Mouse (Mus musculus): ENCODE measurements around the gene Adam19. TPM values are rescaled to one million over a fixed set of nuclear protein-coding genes. Genes with fewer than 3 reads are reported as not detected.

Gene Adam19
- polyA plus RNA-seq, 1 experiment, result 51.6 TPM

- TF ChIP-seq EP300 (IDR thresholded peaks at IDR 0.05; ENCODE audit: insufficient read depth, low read depth, low read length) (no peak), CTCF (IDR thresholded peaks at IDR 0.05; ENCODE audit: low read depth, low read length) (no peak), POLR2A (IDR thresholded peaks at IDR 0.05; ENCODE audit: insufficient read depth, low read length) (no peak)
- H3K4me3 ChIP-seq (ENCODE audit: low read depth, low read length), result no peak overlapping the region
- no peaks in the 10 kb centered on the region for H3K36me3 ChIP-seq (ENCODE audit: control insufficient read depth, insufficient read depth, low read length, poor library complexity, severe bottlenecking)
- no peaks in the 10 kb centered on the region; the same call in 1 of the 2 replicates for H3K27me3 ChIP-seq (ENCODE audit: control insufficient read depth, insufficient read depth, low read length, poor library complexity, severe bottlenecking)
- no peak overlapping the region for H3K9ac ChIP-seq (ENCODE audit: low read depth, poor library complexity, severe bottlenecking)
- no peaks in the 10 kb centered on the region for H3K9me3 ChIP-seq (replicated peaks; ENCODE audit: control insufficient read depth, insufficient read depth, low read length, poor library complexity, severe bottlenecking)
- H3K4me1 ChIP-seq (ENCODE audit: control insufficient read depth, insufficient read depth, low read length), result no peaks in the 10 kb centered on the region
- H3K27ac ChIP-seq (ENCODE audit: insufficient read depth, low read length), result no peak overlapping the region
These were observed 138.4 kb downstream of the Adam19 start for GRCm38 (mm10) chr11:46194175-46194574.

Other genes starting within 250 kb of the Adam19 start
- gene Clint1, start 203.9 kb upstream of the Adam19 start, polyA plus RNA-seq (2011; ENCODE audit: insufficient read depth, insufficient read length, low read depth, missing spikeins), result 76.2 and 77.6 TPM in 2 replicates
- gene Lsm11, start 111.1 kb upstream of the Adam19 start, polyA plus RNA-seq (2011; ENCODE audit: insufficient read depth, insufficient read length, low read depth, missing spikeins), result 8.5 and 8.7 TPM in 2 replicates
- 33.7 and 36.3 TPM in 2 replicates for gene Thg1l, start 100.5 kb upstream of the Adam19 start, polyA plus RNA-seq (2011; ENCODE audit: insufficient read depth, insufficient read length, low read depth, missing spikeins)
- 0.67 and 0.87 TPM in 2 replicates for gene Sox30, start 75.7 kb upstream of the Adam19 start, polyA plus RNA-seq (2011; ENCODE audit: insufficient read depth, insufficient read length, low read depth, missing spikeins)
- gene Gm12166, start 3.7 kb upstream of the Adam19 start, polyA plus RNA-seq (2011; ENCODE audit: insufficient read depth, insufficient read length, low read depth, missing spikeins), result 5.5 TPM in 1 of 2 replicates, not detected in the other
- gene Nipal4, start 110.5 kb downstream of the Adam19 start, polyA plus RNA-seq (2011; ENCODE audit: insufficient read depth, insufficient read length, low read depth, missing spikeins), result 3.6 and 4.1 TPM in 2 replicates
- not detected in 2 replicates for gene Fndc9, start 179.5 kb downstream of the Adam19 start, polyA plus RNA-seq (2011; ENCODE audit: insufficient read depth, insufficient read length, low read depth, missing spikeins)

Data from ES-Bruce4 (cell line).